Mouse (Mus musculus): ENCODE results near the gene Commd8.

GRCm38 (mm10) chr5:72133906-72134305 is 34.1 kb downstream of the Commd8 start:
- no peak for TF ChIP-seq CTCF (IDR thresholded peaks at IDR 0.05; ENCODE audit: low read depth)
- no peak for TF ChIP-seq EP300 (optimal IDR thresholded peaks at IDR 0.05)
